Mouse (Mus musculus) testis, postnatal 14 days (tissue): ENCODE results near the gene Mptx2.
"Not testable (repeated sequence)": the region's sequence is repeated elsewhere in the genome, so short reads cannot be mapped to it uniquely, and the experiment has no call there.

ENCODE experiments used
- DNase-seq: peaks from one replicate; pipeline ENCODE4 v3.0.0; 2021; ENCODE audit warnings: low spot score

Gene Mptx2

GRCm38 (mm10) chr1:173277677-173278076 is at the start of gene Mptx2:
Gene Mptx2 (minus strand): TSS chr1:173277777.
- DNase-seq: no peak

DNA sequence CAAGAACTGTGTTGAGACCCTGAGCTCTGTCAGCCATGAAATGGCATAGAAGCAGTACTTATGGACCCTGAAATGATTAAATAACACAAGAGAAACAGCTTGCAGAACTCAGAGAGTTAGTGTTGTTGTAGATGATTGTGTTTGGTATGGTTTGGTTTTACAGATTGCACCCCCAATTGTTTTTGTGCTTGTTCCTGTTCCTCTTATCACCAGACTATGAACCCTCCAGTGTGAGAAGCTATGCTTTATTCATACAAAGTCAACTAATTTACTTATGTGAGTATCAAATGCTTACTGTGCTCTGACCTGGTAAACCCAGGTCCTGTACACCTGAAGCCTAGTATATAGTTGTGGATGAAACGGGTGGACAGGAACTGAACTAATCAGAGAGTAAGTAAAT is 49.0 kb upstream of the Mptx2 start:
- no peak for DNase-seq

GRCm38 (mm10) chr1:173325395-173325794 is 47.8 kb upstream of the Mptx2 start:
- DNase-seq: no peak

GRCm38 (mm10) chr1:173324961-173325360 is 47.4 kb upstream of the Mptx2 start:
- no peak for DNase-seq

GRCm38 (mm10) chr1:173323839-173324585 is 46.4 kb upstream of the Mptx2 start:
- no peak for DNase-seq

GRCm38 (mm10) chr1:173322249-173322627 is 44.7 kb upstream of the Mptx2 start:
- no peak for DNase-seq

DNA sequence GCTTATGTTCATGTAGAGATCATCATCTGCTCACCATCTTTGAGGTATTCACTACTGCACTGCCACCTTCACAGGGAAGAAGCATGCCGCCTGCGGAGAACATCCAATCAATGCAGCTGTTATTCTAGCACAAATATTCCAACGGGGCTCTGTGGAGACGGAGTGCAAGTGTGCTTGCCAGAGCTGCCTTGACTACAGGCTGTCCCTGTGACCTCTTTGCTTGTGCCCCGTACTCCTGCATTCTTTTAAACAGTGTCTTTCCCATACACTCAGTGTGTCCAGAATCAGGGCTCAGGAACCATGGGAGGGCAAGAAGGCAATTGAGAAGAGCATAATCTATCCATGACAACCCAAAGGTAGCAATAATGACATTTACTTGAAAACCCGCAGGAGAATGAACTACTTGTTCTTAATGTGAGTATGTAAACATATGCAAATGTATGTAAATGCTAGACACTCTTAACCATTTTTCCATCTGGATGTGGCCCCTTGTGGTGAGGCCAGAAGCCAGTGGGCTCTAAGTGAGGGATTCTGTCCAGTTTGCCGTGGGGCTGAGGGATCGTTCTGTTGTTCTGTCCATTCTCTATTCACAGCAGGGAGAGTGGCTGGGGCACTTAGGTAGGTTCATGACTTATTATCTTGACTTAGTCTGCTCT is 44.1 kb upstream of the Mptx2 start:
- no peak for DNase-seq

DNA sequence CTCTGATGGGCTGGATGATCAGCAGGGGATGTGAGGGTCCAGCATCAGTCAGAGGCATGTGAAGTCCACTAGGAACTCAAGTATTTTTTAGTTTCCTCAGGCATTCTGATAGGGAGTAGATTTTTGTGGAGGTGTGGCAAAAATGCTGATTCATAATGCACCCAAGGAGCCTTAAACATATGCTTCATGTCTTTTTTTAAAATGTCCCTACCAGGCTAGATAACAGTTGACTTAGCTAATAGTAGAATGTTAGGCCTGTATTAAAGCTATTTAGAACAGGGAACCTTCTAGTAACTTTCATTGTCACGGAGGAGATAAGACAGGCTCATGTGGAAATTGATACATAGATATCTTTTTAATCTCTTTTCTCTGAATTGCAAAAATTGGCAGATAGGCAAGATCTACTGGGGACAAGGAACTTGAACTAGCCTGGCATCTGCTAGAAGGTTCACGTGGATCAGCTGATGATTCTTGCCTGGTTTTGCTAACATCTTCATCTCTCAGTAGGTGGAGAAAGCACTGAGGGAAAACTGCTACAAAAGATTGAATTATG is 40.4 kb upstream of the Mptx2 start:
- DNase-seq: no peak

DNA sequence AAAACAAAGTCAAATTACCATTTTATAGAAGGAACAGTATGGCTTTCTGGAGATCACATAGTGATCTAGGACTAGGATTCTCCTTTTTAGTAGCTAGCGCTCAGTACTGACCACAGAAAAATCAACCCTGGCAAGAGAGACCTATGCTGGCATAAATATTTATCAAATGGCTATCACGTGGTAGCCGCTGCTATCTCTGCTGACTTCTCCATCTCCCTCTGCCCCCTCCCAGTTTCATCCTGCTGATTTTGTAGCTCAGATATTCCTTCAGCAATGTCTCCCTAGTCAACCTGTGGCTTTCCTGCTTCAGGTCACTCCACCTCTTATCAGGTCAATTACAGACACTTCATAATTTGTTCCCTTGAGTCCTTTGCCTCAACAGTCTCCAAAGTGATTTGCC is 38.1 kb upstream of the Mptx2 start:
- DNase-seq: no peak

GRCm38 (mm10) chr1:173313535-173314050 is 36.0 kb upstream of the Mptx2 start:
- DNase-seq: not testable (repeated sequence)

DNA sequence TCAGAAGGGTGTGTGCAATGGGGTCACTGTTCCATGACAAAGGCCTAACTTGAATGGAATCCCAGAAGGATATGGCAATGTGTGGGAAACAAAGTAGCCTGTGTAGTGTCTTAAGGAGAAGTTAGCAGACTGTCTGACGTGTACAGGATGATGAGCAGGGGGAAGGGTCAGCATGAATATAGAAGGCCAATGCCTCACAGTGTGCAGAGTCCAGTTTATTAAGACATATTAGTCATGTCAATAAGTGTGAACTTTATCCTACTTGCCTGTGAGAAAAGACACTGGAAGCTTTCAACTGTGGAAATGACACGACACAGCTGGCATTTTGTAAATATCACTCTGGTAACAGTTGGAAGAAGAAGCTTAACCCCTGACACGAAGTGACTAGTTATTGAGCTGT is 25.2 kb upstream of the Mptx2 start:
- DNase-seq: not testable (repeated sequence)

DNA sequence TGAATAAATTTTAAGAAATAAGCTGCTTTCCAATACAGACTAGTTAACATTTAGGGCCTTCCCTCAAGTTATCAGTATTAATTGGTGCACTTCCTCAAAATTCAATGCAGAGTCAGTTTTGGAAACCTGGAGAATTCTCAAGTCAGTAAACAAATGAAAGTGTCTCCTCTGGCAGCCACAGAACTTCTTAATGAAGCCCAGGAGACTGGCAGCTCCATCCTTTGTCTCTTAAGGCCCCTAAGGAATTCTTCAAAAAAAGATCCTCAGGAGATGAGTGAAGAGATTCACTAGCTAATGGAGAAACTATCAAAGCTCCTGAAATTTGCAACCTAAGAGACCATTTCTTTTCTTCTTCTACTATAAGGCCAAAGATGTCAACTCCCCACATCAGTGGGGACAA is 11.9 kb downstream of the Mptx2 start, which contains the start of gene Olfr418:
Gene Olfr418, plus strand, starts transcription at position 301 of the 400 bp plus-strand sequence.
- DNase-seq: no peak

DNA sequence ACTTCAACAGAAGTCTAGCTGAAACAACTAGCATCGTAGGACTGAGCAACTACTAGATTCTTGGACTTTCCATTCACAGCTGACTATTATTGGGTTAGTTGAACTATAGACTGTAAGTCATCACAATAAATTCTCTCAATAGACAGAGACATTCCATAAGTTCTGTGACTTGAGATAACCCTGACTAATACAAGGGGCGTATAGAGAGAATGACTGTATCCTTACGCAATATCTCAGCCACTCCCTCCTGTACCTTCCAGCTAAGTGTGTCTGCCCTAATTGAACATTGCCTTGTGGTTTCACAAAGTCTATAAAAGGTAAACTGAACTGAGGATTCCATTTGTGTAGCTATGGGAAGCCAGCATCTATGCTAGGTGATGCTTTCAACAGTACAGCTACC is 27.7 kb downstream of the Mptx2 start:
- no peak for DNase-seq

- not testable (repeated sequence) for DNase-seq
Observed at GRCm38 (mm10) chr1:173237004-173237403, 40.6 kb downstream of the Mptx2 start.

GRCm38 (mm10) chr1:173227081-173227480 is 50.5 kb downstream of the Mptx2 start, which contains the start of gene Fcer1a:
Gene Fcer1a (minus strand): TSS chr1:173227214.
- no peak for DNase-seq
